10 mouse cellular contexts compared by ENCODE assay signal in genomic region chr6:52963840-52964690, GRCm38 (mm10).
DNase-seq lines count a peak whose midpoint lies in the region; ATAC-seq and TF ChIP-seq lines count a peak whose summit lies in the region.
"Had no signal": no experiment of that assay in that cellular context is flagged by ENCODE, and none has a peak within 500 bp of the region (broad histone marks: within the 10 kb centered on the region; RNA-seq: fewer than 3 reads in every experiment).

No protein-coding gene starts in this region.

- no peak overlapping the region for H3K9ac ChIP-seq in heart, embryonic 16.5 days (ENCODE audit: low read length)

- intact Hi-C loops in left cerebral cortex, adult 2 months (cut with DNase I) = no loop called here

- H3K27ac ChIP-seq in left cerebral cortex, adult 2 months = no peak overlapping the region
- H3K27ac ChIP-seq in cerebellum, adult 2 months (ENCODE audit: insufficient read depth, low read length) = 0 out of 2 replicates have a peak overlapping the region, but pooled peaks have one; percentile 13
- peak overlapping the region; percentile 17 for H3K27ac ChIP-seq in heart, embryonic 16.5 days (ENCODE audit: low read length)
- H3K27ac ChIP-seq: macrophage had no signal

- no peak for TF ChIP-seq POLR2A in cerebellum, adult 2 months (IDR thresholded peaks at IDR 0.05; ENCODE audit: borderline replicate concordance, insufficient read depth, low read length)

- H3K27me3 ChIP-seq in cerebellum, adult 2 months (ENCODE audit: control insufficient read depth, insufficient read depth, low read length) = no peaks in the 10 kb centered on the region
- no peaks in the 10 kb centered on the region for H3K27me3 ChIP-seq in heart, embryonic 16.5 days (ENCODE audit: control insufficient read depth, insufficient read depth, low read length)

- H3K4me2 ChIP-seq in heart, embryonic 16.5 days (ENCODE audit: low read depth, low read length) = peak overlapping the region; percentile 9; the same call in 1 of the 2 replicates

- ATAC-seq in heart, embryonic 16.5 days (replicated peaks; ENCODE audit: extremely low read depth, insufficient read depth, low FRiP score) = no peak
- ATAC-seq in monocyte, adult 5-6 weeks (replicated peaks; ENCODE audit: insufficient number of reproducible peaks, low FRiP score, low TSS enrichment, poor library complexity, severe bottlenecking) = no peak
- ATAC-seq in megakaryocyte-erythroid progenitor cell, adult 5-6 weeks (replicated peaks; ENCODE audit: low FRiP score, low TSS enrichment, poor library complexity, severe bottlenecking) = no peak

- DNase-seq in left cerebral cortex, adult 18-20 months (ENCODE audit: low spot score in 2 of 2) = peak; percentile 36 to 61
- no peak for DNase-seq in left cerebral cortex, adult 2 months (ENCODE audit: extremely low spot score in 1 of 2, low spot score in 2 of 2)
- DNase-seq in brain, adult 2 months (ENCODE audit: low read depth, low spot score) = peak; percentile 83
- peak; percentile 76 to 77 for DNase-seq in cerebellum, adult 2 months
- no peak for DNase-seq in frontal cortex, postnatal 10 days (ENCODE audit: low spot score in 2 of 2)
- DNase-seq: kidney, postnatal 14 days had no signal

- no peak for TF ChIP-seq CTCF in left cerebral cortex, adult 2 months (IDR thresholded peaks at IDR 0.05)
- 0 out of 2 replicates have a peak, but pooled peaks have one; percentile 4 for TF ChIP-seq CTCF in cerebellum, adult 2 months (IDR thresholded peaks at IDR 0.05; ENCODE audit: borderline replicate concordance, insufficient read depth, low read depth, low read length)

- peaks cover 25% of the 10 kb centered on the region for H3K4me1 ChIP-seq in cerebellum, adult 2 months (ENCODE audit: control insufficient read depth, insufficient read depth, low read length)
- peaks cover 55% of the 10 kb centered on the region for H3K4me1 ChIP-seq in heart, embryonic 16.5 days (ENCODE audit: control insufficient read depth, insufficient read depth, low read length)

- no peak overlapping the region for H3K4me3 ChIP-seq in left cerebral cortex, adult 2 months
- peak overlapping the region; percentile 35 for H3K4me3 ChIP-seq in cerebellum, adult 2 months (replicated peaks; ENCODE audit: insufficient read depth, low read depth, low read length)
- no peak overlapping the region for H3K4me3 ChIP-seq in heart, embryonic 16.5 days (ENCODE audit: low read length)

- H3K9me3 ChIP-seq in heart, embryonic 16.5 days (replicated peaks; ENCODE audit: control insufficient read depth, low read length) = no peaks in the 10 kb centered on the region

- WGBS in cerebellum, adult 2 months = 28% methylated on average over 13 of the region's 13 CpGs
- 47% methylated on average over 13 of the region's 13 CpGs for WGBS in heart, embryonic 16.5 days

- H3K36me3 ChIP-seq in heart, embryonic 16.5 days (ENCODE audit: control insufficient read depth, insufficient read depth) = no peaks in the 10 kb centered on the region

Comparison
In these comparisons a context has a peak if more than half of its experiments do, and no peak if none do; other contexts are left out.
1. DNase-seq: peak in left cerebral cortex, adult 18-20 months (2 of 2), brain, adult 2 months (single experiment) and cerebellum, adult 2 months (2 of 2); none in left cerebral cortex, adult 2 months (0 of 2) and frontal cortex, postnatal 10 days (0 of 2).